Mouse (Mus musculus): ENCODE results near the gene 5530401A14Rik. TPM values are rescaled to one million over a fixed set of nuclear protein-coding genes. Genes with fewer than 3 reads are reported as not detected.

Gene 5530401A14Rik
- polyA plus RNA-seq (2014; fragmentation: Illumina TruSeq; extraction: RNeasy Lipid Tissue Mini Kit (QIAGEN cat#74804); ENCODE audit: low read depth, low replicate concordance) = not detected

GRCm38 (mm10) chr11:81860250-81860972 is at the start of gene 5530401A14Rik:
Gene 5530401A14Rik, plus strand, starts transcription at chr11:81860673.

Other genes starting within 250 kb of the 5530401A14Rik start
- gene Asic2, start 107.8 kb downstream of the 5530401A14Rik start, polyA plus RNA-seq (2014; fragmentation: Illumina TruSeq; extraction: RNeasy Lipid Tissue Mini Kit (QIAGEN cat#74804); ENCODE audit: low read depth, low replicate concordance) = not detected
- gene Ccl2, start 174.9 kb downstream of the 5530401A14Rik start, polyA plus RNA-seq (2014; fragmentation: Illumina TruSeq; extraction: RNeasy Lipid Tissue Mini Kit (QIAGEN cat#74804); ENCODE audit: low read depth, low replicate concordance) = not detected
- gene Gm17268, start 177.9 kb downstream of the 5530401A14Rik start, polyA plus RNA-seq (2014; fragmentation: Illumina TruSeq; extraction: RNeasy Lipid Tissue Mini Kit (QIAGEN cat#74804); ENCODE audit: low read depth, low replicate concordance) = not detected
- not detected for gene Ccl7, start 185.0 kb downstream of the 5530401A14Rik start, polyA plus RNA-seq (2014; fragmentation: Illumina TruSeq; extraction: RNeasy Lipid Tissue Mini Kit (QIAGEN cat#74804); ENCODE audit: low read depth, low replicate concordance)
- gene Ccl11, start 197.2 kb downstream of the 5530401A14Rik start, polyA plus RNA-seq (2014; fragmentation: Illumina TruSeq; extraction: RNeasy Lipid Tissue Mini Kit (QIAGEN cat#74804); ENCODE audit: low read depth, low replicate concordance) = not detected
- gene Ccl12, start 241.2 kb downstream of the 5530401A14Rik start, polyA plus RNA-seq (2014; fragmentation: Illumina TruSeq; extraction: RNeasy Lipid Tissue Mini Kit (QIAGEN cat#74804); ENCODE audit: low read depth, low replicate concordance) = 0.69 TPM

All from testis, adult 10 weeks (tissue).